Mouse (Mus musculus) brain, embryonic 14.5 days (tissue): Measurements from ENCODE around the gene Eif4a1. TPM values are rescaled to one million over a fixed set of nuclear protein-coding genes. Genes with fewer than 3 reads are reported as not detected.
A peak's percentile ranks its signal among the peaks of the same experiment; 100 is the strongest.
"Not testable (repeated sequence)": the region's sequence is repeated elsewhere in the genome, so short reads cannot be mapped to it uniquely, and the experiment has no call there.

ENCODE experiments used
- DNase-seq: peaks from one replicate; pipeline ENCODE4 v3.0.0-alpha.2; 2011; ENCODE audit warnings: low read depth
- CTCF ChIP-seq: fragments of 200-500 bp; IDR thresholded peaks from 2 replicates; pipeline ENCODE4 v1.5.1; 2012; ENCODE audit warnings: inconsistent platforms, mild to moderate bottlenecking, moderate library complexity, borderline replicate concordance; ENCODE audit not compliant: insufficient read depth, insufficient read length; ENCODE audit errors: extremely low read depth
- POLR2A ChIP-seq: fragments of 200-500 bp; IDR thresholded peaks from 2 replicates; pipeline ENCODE4 v1.6.1; 2012; ENCODE audit warnings: mild to moderate bottlenecking, inconsistent platforms, borderline replicate concordance; ENCODE audit not compliant: poor library complexity, insufficient read depth, insufficient read length, severe bottlenecking; ENCODE audit errors: extremely low read depth
- polyA plus RNA-seq: library from polyadenylated mRNA; depleted of rRNA; stranded (reverse); fragments of >200 nt; gene quantifications from 2 replicates; pipeline ENCODE4 v1.2.3, GENCODE M21; 2012

Eif4a1 gene
- polyA plus RNA-seq, 1 experiment = 894 TPM

- DNase-seq = no peak
- TF ChIP-seq CTCF (no peak), POLR2A (no peak)
These were observed 36.5 kb upstream of the Eif4a1 start for GRCm38 (mm10) chr11:69708614-69709265.

GRCm38 (mm10) chr11:69707873-69708381 lies 35.7 kb upstream of the Eif4a1 start:
- no peak for DNase-seq
- TF ChIP-seq POLR2A = no peak
- no peak for TF ChIP-seq CTCF

GRCm38 (mm10) chr11:69707480-69707847 lies 35.2 kb upstream of the Eif4a1 start:
- no peak for DNase-seq
- TF ChIP-seq CTCF (no peak), POLR2A (no peak)

- DNase-seq = peak; percentile 62
- TF ChIP-seq CTCF = no peak
- no peak for TF ChIP-seq POLR2A
These were observed 34.7 kb upstream of the Eif4a1 start for GRCm38 (mm10) chr11:69706775-69707479.

GRCm38 (mm10) chr11:69704613-69705010 lies 32.4 kb upstream of the Eif4a1 start:
- no peak for DNase-seq
- TF ChIP-seq POLR2A (no peak), CTCF (no peak)

GRCm38 (mm10) chr11:69703814-69704612 lies 31.8 kb upstream of the Eif4a1 start:
- no peak for DNase-seq
- no peak for TF ChIP-seq POLR2A
- TF ChIP-seq CTCF = no peak

GRCm38 (mm10) chr11:69703381-69703780 lies 31.2 kb upstream of the Eif4a1 start:
- not testable (repeated sequence) for DNase-seq

- not testable (repeated sequence) for DNase-seq
These were observed 30.7 kb upstream of the Eif4a1 start for GRCm38 (mm10) chr11:69702886-69703285.

- TF ChIP-seq CTCF (no peak), POLR2A (no peak)
- DNase-seq = no peak
These were observed 27.4 kb upstream of the Eif4a1 start for GRCm38 (mm10) chr11:69699595-69699994.

GRCm38 (mm10) chr11:69698574-69698973 lies 26.4 kb upstream of the Eif4a1 start:
- DNase-seq = no peak
- TF ChIP-seq CTCF = no peak; the same call in 1 of the 2 replicates
- TF ChIP-seq POLR2A = no peak

GRCm38 (mm10) chr11:69697396-69697795 lies 25.2 kb upstream of the Eif4a1 start:
- DNase-seq = no peak
- no peak for TF ChIP-seq CTCF

GRCm38 (mm10) chr11:69695361-69696181 lies 23.3 kb upstream of the Eif4a1 start, which contains the start of the genes Tnfsf12 and Tnfsfm13:
Tnfsf12 (minus strand) TSS chr11:69695849.
Tnfsfm13 (minus strand) TSS chr11:69696098.
- peak; percentile 26 for DNase-seq
- TF ChIP-seq POLR2A = no peak
- TF ChIP-seq CTCF = peak; percentile 9; the same call in 1 of the 2 replicates
